Mouse (Mus musculus) adrenal gland, adult (tissue): ENCODE results near the gene Slc6a11.

ENCODE experiments used
- DNase-seq, 2 experiments: peaks; one replicate each; pipeline ENCODE4 v3.0.0; 2022 to 2023; ENCODE audit warnings: low spot score in 1 of 2; ENCODE audit not compliant: inconsistent age in 2 of 2

Slc6a11 gene

DNA sequence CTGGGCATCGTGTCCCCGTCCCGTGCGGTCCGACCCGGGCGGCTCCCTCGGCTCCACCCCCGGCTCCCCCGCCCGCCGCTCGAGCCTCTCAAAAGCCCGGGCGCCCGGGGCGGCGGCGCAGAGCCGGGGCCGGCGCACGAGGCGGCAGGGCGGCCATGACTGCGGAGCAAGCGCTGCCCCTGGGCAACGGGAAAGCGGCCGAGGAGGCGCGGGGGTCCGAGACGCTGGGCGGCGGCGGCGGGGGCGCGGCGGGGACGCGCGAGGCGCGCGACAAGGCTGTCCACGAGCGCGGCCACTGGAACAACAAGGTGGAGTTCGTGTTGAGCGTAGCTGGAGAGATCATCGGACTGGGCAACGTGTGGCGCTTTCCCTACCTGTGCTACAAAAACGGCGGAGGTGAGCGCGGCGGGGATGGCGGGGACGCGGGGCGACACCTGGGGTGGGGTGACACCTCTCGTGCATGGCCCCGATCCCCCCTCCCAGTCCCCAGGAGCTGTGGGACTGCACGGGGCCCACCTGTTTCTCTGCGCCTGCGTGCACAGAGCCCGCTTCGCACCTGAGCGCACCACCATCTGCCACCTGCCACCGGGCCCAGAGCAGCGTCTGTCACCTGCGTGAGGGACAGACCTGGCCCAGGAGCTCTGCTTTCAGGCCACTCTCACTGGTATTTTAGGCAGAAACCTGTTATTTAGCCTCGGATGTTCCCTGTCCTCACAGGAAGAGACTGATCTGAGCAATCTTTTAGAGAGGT, at the start of gene Slc6a11:
Gene Slc6a11, plus strand, starts transcription at position 120 of the 751 bp plus-strand sequence.
- peak in 1 of 2 experiments; percentile 40 for DNase-seq

DNA sequence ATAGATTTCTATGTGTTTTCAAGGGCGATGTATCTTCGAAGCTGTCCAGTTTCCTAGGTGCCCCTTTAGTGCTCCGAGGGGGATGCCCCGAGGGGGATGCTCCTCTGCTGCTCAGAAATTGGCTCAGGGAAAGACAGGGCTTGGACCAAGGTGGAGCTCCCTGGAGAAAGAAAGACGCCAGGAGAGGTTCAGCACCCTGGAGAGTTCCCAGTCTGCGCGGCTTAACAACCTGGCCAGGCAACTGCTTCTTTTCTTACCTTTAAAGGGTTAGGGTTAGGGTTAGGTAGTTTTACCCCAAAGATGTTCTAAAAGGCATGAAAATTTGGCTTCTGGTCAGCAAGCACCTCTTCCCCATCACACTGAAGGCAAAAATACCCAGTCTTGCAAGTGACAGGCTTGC, 43.9 kb upstream of the Slc6a11 start:
- peak; percentile 26 to 65 for DNase-seq

DNA sequence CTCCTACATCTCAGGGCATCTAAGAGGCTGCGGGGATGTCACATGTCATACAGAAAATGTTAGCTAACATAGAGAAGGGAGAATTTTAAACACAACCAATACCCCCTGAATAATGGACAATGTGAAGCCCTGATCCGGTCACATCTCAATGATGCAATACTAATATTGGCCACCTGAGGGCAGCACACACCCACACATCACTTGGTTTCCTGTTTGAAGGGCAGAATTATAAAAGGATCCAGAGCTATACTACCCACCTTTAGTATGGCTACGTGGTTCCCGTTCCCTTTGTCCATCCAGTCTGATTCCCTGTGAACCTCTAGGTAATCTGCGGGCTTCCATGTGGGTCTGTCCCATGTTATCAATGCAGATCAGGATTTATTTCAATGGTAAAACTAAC, 41.4 kb upstream of the Slc6a11 start:
- peak; percentile 37 to 88 for DNase-seq

DNA sequence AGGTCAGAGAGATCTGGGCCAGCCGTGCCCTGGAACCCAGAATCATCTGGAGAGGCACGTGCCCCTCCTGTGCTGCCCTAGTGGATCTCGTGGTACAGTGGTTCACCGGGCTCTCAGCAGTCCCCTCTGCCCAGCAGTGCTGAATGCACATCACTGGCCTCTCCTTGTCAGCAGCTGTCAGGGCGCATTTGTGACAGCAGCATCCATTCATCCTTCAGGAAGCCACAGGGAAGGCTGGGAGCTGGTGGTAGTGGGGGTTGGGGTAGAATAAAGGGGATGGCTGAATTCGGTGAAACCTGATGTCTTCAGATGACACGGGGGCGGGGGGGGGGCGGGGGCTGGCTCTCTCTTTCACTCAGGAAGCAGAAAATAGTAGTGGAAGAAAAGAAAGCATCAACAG, 38.8 kb upstream of the Slc6a11 start:
- no peak for DNase-seq

- DNase-seq = no peak
Observed at GRCm38 (mm10) chr6:114094251-114094650, 36.8 kb upstream of the Slc6a11 start.

GRCm38 (mm10) chr6:114096574-114096973, 34.5 kb upstream of the Slc6a11 start:
- DNase-seq = no peak

- no peak for DNase-seq
Observed at GRCm38 (mm10) chr6:114101923-114102322, 29.1 kb upstream of the Slc6a11 start.

DNA sequence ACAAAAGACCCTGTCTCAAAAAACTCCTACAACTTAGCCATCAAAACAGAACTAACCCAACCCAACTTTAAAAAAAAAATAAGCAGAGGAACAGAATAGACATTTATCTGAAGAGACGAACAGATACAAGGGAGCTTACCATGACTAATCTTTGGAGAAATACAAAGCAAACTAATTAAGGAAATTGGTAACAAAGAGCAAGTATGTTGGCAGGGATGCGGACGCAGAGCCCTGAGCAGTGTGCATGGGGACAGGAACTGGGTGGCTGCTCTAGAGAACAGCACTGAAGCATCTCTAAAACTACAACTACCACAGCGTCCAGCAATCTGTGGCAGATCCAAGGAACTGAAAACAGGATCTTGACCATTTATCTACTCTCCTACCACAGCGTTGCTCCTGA, 11.5 kb upstream of the Slc6a11 start:
- no peak for DNase-seq

- DNase-seq = no peak
Observed at GRCm38 (mm10) chr6:114125530-114125929, 5.5 kb upstream of the Slc6a11 start.

GRCm38 (mm10) chr6:114132472-114132871, 1.4 kb downstream of the Slc6a11 start:
- no peak for DNase-seq

DNA sequence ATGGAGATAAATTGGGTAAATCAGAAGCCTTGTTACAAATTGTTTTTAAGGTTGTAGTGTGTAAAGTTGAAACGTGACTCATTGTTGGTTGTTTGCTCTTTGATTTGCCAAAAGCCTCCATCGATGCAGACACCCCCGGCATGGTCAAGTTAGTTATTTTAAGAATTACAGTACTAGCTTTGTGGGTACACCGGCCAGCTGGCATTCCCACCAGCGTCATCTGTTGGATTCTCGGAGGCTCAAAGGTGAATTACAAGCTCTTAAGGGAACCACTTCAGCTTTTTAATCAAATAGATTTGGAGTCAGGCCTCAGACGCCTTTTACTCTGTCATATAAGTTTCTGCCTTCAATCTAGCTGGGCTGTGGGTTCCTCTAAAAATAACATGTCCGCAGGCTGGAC, 1.9 kb downstream of the Slc6a11 start:
- DNase-seq = no peak

DNA sequence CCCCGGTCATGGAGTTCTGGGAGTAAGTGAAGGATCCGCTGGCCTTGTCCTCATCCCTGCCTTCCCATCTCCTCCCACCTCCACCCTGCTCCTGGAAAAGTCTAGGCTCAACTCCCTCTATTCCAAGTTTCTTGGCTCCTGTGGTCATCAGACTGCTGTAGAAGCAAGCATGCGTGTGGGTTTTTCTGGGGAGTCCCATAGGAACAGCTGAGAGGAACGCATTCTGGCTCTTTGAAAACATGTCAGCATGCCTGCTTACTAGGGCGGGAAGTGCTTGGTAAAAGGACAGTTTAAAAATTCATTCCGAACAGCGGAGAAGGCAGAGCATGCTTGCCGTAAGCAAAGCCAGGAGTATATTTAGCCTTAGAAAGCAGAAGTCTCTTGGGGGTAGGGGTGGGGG, 7.9 kb downstream of the Slc6a11 start:
- no peak for DNase-seq

DNA sequence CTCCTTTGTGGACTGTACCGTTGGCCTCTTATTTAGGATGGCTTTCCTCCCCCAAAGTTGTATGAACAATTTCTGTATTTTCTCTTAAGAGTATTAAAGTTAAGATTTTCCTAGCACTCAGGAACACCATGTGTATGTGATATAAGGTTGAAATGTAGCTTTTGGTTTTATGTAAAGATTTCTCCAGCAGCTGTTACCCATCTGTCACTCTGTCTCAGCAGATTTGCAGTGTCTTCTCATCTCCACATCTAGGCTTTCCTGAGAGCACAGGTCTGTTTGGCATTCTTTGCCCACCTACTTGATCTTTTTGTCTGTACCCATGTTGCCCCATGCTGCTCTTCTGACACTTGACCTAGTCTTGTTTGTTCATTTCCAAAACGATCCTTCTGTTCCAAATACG, 10.4 kb downstream of the Slc6a11 start:
- DNase-seq = no peak

DNA sequence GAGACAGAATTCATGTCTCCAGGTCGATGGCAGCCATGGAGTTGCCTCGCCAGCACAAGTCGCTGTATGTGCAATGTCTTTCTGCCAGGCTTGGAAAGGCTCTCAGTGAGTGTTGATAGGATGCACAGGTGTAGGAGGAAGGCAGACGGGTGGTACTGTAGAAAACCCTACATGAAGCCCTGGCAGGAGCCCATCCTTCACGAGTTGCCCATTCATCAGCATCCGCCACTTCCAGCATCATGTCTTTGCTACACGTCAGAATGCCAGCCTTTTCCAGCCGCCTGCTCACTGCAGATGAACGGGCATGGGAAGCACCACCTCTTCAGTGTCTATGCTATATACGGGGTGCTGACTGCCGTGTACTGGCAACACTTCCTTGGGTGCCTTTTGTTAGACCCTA, 11.4 kb downstream of the Slc6a11 start:
- DNase-seq = no peak

DNA sequence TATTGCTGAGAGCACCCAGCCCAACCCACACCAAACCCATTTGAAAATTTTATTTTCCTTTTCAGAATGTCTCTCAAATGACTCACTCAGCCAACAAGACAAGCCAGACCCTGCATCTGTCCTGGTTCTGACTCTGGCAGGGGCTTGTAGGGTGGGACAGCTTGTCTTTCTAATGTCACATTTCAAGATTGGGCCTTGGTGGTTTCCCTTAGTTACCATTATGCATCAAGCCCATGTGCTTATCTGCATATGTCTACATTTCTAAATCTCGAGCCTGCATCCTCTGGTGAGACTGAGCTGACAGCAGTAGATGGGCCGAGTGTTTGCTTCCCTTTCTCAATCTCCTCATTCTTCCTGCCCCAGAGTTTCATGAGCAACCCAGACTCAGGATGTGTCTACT, 12.5 kb downstream of the Slc6a11 start:
- DNase-seq = no peak

DNA sequence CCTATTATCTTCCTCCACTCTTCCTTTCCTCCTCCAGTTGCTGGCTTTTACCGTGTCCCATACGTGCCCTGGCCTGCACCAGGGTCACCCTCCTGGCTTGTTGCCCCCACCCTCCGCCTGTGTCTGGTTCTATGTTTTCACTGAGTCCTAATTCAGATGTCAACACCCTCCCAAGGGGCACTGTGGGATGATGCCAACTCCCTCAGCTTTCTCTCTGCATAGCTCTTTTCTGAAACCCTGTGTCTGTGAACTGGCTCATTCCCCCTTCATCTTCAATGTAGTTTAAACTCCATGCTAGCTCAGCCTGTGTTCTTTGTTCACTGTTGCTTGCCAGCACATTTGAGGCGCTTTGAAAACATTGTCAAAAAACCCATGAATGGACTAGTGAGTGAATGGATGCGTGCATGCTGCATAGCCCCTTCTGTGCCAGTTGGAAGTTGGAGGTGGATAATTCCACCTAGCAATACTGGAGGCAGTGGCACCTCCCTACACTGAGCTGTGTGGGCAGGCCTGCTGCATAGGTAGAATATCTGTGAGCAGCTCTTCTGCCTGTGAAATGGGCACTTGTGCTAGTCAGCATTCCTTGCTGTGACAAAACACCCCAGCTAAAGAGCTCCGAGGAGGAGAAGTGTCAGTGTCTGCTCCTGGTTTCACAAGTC, 13.5 kb downstream of the Slc6a11 start:
- no peak for DNase-seq

- DNase-seq = no peak
Observed at GRCm38 (mm10) chr6:114145650-114146329, 14.7 kb downstream of the Slc6a11 start.

GRCm38 (mm10) chr6:114155720-114156119, 24.7 kb downstream of the Slc6a11 start:
- no peak for DNase-seq

GRCm38 (mm10) chr6:114158811-114159210, 27.8 kb downstream of the Slc6a11 start:
- no peak for DNase-seq

- DNase-seq = no peak
Observed at GRCm38 (mm10) chr6:114160732-114161131, 29.7 kb downstream of the Slc6a11 start.

- no peak for DNase-seq
Observed at GRCm38 (mm10) chr6:114174052-114174397, 43.0 kb downstream of the Slc6a11 start.
